Mouse (Mus musculus): Measurements from ENCODE around the gene Haao. TPM values are rescaled to one million over a fixed set of nuclear protein-coding genes. Genes with fewer than 3 reads are reported as not detected.

The Haao gene
- polyA plus RNA-seq, 1 experiment from 2014 or later = 0.91 TPM

DNA sequence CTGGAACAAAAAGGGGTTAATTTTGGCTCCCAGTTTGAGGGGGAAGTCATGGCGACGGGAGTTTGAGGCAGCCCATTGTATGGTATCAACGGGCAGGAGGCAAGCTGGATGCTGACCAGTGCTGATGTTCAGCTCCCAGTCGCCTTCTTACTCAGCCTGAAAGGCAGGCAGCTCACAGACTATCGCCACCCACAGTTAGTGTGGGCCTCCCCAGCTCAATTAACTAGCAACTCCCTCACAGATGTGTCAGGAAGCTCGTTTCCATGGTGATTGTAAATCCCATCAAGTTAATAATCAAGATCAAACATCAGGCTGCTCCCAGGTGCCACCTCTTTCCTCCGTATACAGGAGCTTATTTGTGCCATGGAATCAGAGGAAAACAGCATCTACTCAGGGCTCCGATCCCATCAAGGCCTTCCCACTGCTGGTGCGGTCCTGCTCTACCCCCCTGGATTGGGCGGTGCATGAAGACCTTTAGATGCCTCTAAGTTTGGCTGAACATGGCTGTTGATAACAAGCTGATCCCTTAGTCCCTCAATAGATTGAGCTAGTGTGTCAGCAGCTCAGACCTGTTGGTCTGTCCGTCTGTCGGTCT is 1.4 kb upstream of the Haao start:
- WGBS = 52% methylated on average over 12 of the region's 12 CpGs

DNA sequence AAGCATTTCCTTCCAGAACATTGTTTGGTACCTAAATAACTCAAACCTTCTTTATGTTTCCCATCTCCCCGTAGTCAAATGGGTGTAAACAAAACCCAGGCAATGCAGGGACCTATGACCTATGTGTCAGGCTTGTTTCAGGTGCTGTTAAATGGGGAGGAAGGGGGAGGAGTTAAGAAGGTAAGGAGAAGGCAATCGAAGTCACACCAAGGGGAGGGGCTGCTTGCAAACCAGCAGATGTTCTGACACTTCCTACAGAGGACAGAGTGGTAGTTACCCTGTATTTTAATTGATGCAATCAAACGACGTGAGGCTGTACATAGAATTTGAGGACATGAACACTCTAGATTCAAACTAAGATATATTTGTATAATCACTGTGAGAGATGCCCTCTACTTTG is 719 bp upstream of the Haao start:
- no peak for ATAC-seq (ENCODE audit: insufficient number of reproducible peaks, low FRiP score, low TSS enrichment, low read depth)
- H3K4me1 ChIP-seq (ENCODE audit: control insufficient read depth, insufficient read depth, low read length) = peaks cover 5% of the 10 kb centered on the region; the same call in 1 of the 2 replicates
- H3K27me3 ChIP-seq (ENCODE audit: control insufficient read depth, insufficient read depth, low read length) = no peaks in the 10 kb centered on the region
- H3K9me3 ChIP-seq (ENCODE audit: control insufficient read depth, low read length) = no peaks in the 10 kb centered on the region
- no peak overlapping the region for H3K4me2 ChIP-seq (ENCODE audit: low read depth, severe bottlenecking)
- H3K27ac ChIP-seq (replicated peaks; ENCODE audit: low read depth, low read length) = no peak overlapping the region
- DNase-seq (ENCODE audit: low spot score) = no peak
- H3K36me3 ChIP-seq (ENCODE audit: control insufficient read depth, insufficient read depth, low read length) = no peaks in the 10 kb centered on the region
- WGBS = 31% methylated on average over 4 of the region's 4 CpGs
- no peak overlapping the region for H3K9ac ChIP-seq (ENCODE audit: low read length)
- H3K4me3 ChIP-seq (ENCODE audit: low read depth, low read length) = no peak overlapping the region

More for the DNA sequence above, 1.4 kb upstream of the Haao start:
- H3K4me3 ChIP-seq (ENCODE audit: low read depth, low read length) = no peak overlapping the region
- peaks cover 5% of the 10 kb centered on the region; the same call in 1 of the 2 replicates for H3K4me1 ChIP-seq (ENCODE audit: control insufficient read depth, insufficient read depth, low read length)
- H3K36me3 ChIP-seq (ENCODE audit: control insufficient read depth, insufficient read depth, low read length) = no peaks in the 10 kb centered on the region
- H3K27ac ChIP-seq (replicated peaks; ENCODE audit: low read depth, low read length) = no peak overlapping the region
- ATAC-seq (ENCODE audit: insufficient number of reproducible peaks, low FRiP score, low TSS enrichment, low read depth) = no peak
- no peak overlapping the region for H3K9ac ChIP-seq (ENCODE audit: low read length)
- DNase-seq (ENCODE audit: low spot score) = no peak
- H3K27me3 ChIP-seq (ENCODE audit: control insufficient read depth, insufficient read depth, low read length) = no peaks in the 10 kb centered on the region
- no peaks in the 10 kb centered on the region for H3K9me3 ChIP-seq (ENCODE audit: control insufficient read depth, low read length)
- H3K4me2 ChIP-seq (ENCODE audit: low read depth, severe bottlenecking) = no peak overlapping the region

DNA sequence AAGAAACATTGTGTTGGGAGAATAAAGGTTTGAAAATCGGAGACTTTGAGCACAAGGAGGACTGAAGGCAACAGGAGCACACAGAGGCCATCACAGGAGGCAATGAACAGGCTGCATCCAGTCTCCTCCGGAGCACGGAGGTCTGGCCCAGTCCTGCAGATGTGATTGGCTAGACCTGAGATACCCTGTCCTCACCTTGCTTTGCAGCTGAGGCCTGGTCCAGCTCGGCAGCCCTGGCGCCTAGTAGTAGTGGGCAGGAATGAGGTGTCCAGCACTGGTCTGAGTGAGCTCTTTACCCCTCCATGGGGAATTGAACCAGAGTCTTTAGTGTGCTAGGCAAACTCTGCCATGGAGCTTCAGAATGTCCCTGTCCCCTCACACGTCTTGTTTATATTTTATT is 663 bp downstream of the Haao start:
- H3K36me3 ChIP-seq (ENCODE audit: control insufficient read depth, insufficient read depth, low read length) = no peaks in the 10 kb centered on the region
- H3K4me1 ChIP-seq (ENCODE audit: control insufficient read depth, insufficient read depth, low read length) = peaks cover 5% of the 10 kb centered on the region; the same call in 1 of the 2 replicates
- H3K27ac ChIP-seq (replicated peaks; ENCODE audit: low read depth, low read length) = no peak overlapping the region
- H3K9me3 ChIP-seq (ENCODE audit: control insufficient read depth, low read length) = no peaks in the 10 kb centered on the region
- no peak overlapping the region for H3K9ac ChIP-seq (ENCODE audit: low read length)
- no peaks in the 10 kb centered on the region for H3K27me3 ChIP-seq (ENCODE audit: control insufficient read depth, insufficient read depth, low read length)
- DNase-seq (ENCODE audit: low spot score) = no peak
- no peak overlapping the region for H3K4me2 ChIP-seq (ENCODE audit: low read depth, severe bottlenecking)
- no peak overlapping the region for H3K4me3 ChIP-seq (ENCODE audit: low read depth, low read length)
- no peak for ATAC-seq (ENCODE audit: insufficient number of reproducible peaks, low FRiP score, low TSS enrichment, low read depth)
- WGBS = 82% methylated on average over 6 of the region's 6 CpGs

DNA sequence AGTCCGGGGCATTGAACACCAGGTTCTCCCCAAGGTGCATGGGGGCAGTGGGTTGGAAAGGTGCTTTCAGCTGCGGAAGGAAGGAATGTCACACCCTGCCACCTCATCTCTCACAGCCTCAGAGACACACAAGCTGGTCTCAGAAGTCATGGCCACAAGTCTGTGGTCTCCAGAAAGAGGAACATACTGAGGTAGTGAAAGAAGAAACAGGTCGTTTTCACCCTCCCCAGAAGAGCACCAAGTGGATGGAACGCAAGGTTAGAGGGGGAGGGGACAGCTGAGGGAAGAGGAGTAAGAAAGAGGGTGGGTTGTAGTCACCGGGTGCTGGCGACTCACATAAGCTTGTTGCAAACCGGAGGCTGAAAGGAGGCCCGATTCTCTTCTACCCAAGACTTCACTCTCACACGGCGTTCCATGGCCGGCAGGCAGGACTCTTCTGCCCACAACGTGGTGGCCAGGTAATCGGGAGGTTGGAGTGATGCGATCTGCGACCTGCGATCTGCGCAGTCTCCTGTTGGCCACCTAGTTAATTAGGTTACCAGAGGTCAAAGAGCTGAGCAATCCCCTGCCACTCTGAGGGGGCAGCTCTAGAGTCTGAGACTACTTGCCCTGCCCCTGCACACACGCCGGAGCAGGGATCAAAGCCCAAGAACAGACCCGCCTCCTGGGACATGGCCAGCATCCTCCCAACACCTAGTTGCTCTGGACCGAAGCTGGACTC is 1.3 kb downstream of the Haao start:
- Histone ChIP-seq H3K4me3 (ENCODE audit: low read depth, low read length) (no peak overlapping the region), H3K4me2 (ENCODE audit: low read depth, severe bottlenecking) (no peak overlapping the region), H3K9me3 (ENCODE audit: control insufficient read depth, low read length) (no peaks in the 10 kb centered on the region), H3K27ac (replicated peaks; ENCODE audit: low read depth, low read length) (no peak overlapping the region), H3K9ac (ENCODE audit: low read length) (no peak overlapping the region), H3K36me3 (ENCODE audit: control insufficient read depth, insufficient read depth, low read length) (no peaks in the 10 kb centered on the region), H3K27me3 (ENCODE audit: control insufficient read depth, insufficient read depth, low read length) (no peaks in the 10 kb centered on the region), H3K4me1 (ENCODE audit: control insufficient read depth, insufficient read depth, low read length) (peaks cover 5% of the 10 kb centered on the region; the same call in 1 of the 2 replicates)
- DNase-seq (ENCODE audit: low spot score) (no peak), ATAC-seq (ENCODE audit: insufficient number of reproducible peaks, low FRiP score, low TSS enrichment, low read depth) (no peak)
- 74% methylated on average over 21 of the region's 21 CpGs for WGBS

GRCm38 (mm10) chr17:83845538-83845937 is 2.2 kb downstream of the Haao start:
- Histone ChIP-seq H3K36me3 (ENCODE audit: control insufficient read depth, insufficient read depth, low read length) (no peaks in the 10 kb centered on the region), H3K4me1 (ENCODE audit: control insufficient read depth, insufficient read depth, low read length) (peaks cover 5% of the 10 kb centered on the region; the same call in 1 of the 2 replicates), H3K9ac (ENCODE audit: low read length) (no peak overlapping the region), H3K4me3 (ENCODE audit: low read depth, low read length) (no peak overlapping the region), H3K4me2 (ENCODE audit: low read depth, severe bottlenecking) (no peak overlapping the region), H3K27me3 (ENCODE audit: control insufficient read depth, insufficient read depth, low read length) (no peaks in the 10 kb centered on the region), H3K9me3 (ENCODE audit: control insufficient read depth, low read length) (no peaks in the 10 kb centered on the region), H3K27ac (replicated peaks; ENCODE audit: low read depth, low read length) (no peak overlapping the region)
- DNase-seq (ENCODE audit: low spot score) (no peak), ATAC-seq (ENCODE audit: insufficient number of reproducible peaks, low FRiP score, low TSS enrichment, low read depth) (no peak)
- 83% methylated on average over 8 of the region's 8 CpGs for WGBS

DNA sequence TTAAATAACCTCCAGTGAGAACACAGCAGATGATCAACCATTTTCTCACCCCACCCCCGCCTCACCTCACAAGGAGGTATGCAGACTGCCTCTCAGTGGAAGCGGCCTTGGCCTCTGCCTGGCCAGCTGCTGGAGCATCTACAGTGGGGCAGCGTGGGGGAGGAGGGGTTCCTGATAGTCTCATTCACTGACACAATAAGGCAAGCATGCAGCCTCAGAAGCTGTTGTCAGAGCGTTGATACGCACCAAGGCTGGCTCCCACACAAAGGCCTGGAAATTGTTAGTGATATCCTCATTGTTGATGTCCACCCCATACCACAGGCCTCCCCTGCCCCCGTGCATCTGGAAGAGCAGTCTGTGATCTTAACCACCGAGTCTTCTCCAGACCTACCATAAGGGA is 4.0 kb downstream of the Haao start:
- Histone ChIP-seq H3K4me1 (ENCODE audit: control insufficient read depth, insufficient read depth, low read length) (peaks cover under 1% of the 10 kb centered on the region; the same call in 1 of the 2 replicates), H3K27ac (replicated peaks; ENCODE audit: low read depth, low read length) (no peak overlapping the region), H3K9me3 (ENCODE audit: control insufficient read depth, low read length) (no peaks in the 10 kb centered on the region), H3K36me3 (ENCODE audit: control insufficient read depth, insufficient read depth, low read length) (no peaks in the 10 kb centered on the region), H3K9ac (ENCODE audit: low read length) (no peak overlapping the region), H3K4me2 (ENCODE audit: low read depth, severe bottlenecking) (no peak overlapping the region), H3K27me3 (ENCODE audit: control insufficient read depth, insufficient read depth, low read length) (no peaks in the 10 kb centered on the region), H3K4me3 (ENCODE audit: low read depth, low read length) (no peak overlapping the region)
- no peak for DNase-seq (ENCODE audit: low spot score)
- no peak for ATAC-seq (ENCODE audit: insufficient number of reproducible peaks, low FRiP score, low TSS enrichment, low read depth)
- WGBS = 75% methylated on average over 7 of the region's 7 CpGs

DNA sequence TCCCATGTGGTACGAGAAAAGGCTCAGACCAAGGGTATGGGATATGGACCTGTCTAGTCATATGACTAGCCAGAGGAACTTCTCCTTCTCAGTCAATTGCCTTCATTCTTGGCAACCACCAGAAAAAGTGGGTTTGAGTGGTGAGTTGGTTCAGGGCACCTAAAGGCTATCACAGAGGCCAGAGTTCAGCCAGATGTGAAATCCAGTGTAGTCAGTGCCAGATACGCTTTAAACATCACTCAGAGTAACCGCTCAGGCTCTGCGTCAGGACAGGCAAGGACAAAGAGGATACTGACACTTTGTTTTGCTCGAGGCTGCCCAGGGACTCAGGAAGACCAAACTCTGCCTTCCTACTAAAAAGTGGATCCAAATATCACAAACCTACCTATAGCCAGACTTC is 6.8 kb downstream of the Haao start:
- Histone ChIP-seq H3K4me2 (ENCODE audit: low read depth, severe bottlenecking) (no peak overlapping the region), H3K27me3 (ENCODE audit: control insufficient read depth, insufficient read depth, low read length) (no peaks in the 10 kb centered on the region), H3K27ac (replicated peaks; ENCODE audit: low read depth, low read length) (no peak overlapping the region), H3K9ac (ENCODE audit: low read length) (no peak overlapping the region), H3K4me3 (ENCODE audit: low read depth, low read length) (no peak overlapping the region), H3K4me1 (ENCODE audit: control insufficient read depth, insufficient read depth, low read length) (peaks cover 5% of the 10 kb centered on the region; the same call in 1 of the 2 replicates), H3K36me3 (ENCODE audit: control insufficient read depth, insufficient read depth, low read length) (no peaks in the 10 kb centered on the region), H3K9me3 (ENCODE audit: control insufficient read depth, low read length) (no peaks in the 10 kb centered on the region)
- ATAC-seq (ENCODE audit: insufficient number of reproducible peaks, low FRiP score, low TSS enrichment, low read depth) (no peak), DNase-seq (ENCODE audit: low spot score) (no peak)
- WGBS = 87% methylated on average over 5 of the region's 5 CpGs

DNA sequence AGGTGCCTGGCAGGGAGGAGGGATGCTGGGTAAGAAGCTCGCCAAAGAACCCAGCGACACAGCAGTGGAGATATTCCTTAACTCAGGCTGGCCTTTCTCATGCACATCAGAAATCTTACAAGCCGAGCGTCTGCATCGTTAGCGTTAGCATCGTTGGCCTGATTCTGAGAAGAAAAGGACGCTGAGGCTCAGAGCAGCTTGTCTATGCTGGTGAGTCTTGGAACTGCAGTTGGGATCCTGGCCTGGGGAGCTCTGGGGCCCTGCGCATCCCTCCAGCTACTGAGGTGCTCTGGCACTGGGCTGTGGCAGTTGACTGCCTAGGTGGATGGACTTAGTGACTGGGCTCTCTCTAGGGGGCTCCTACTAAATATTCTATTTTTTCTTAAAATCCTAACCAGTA is 8.6 kb downstream of the Haao start:
- Histone ChIP-seq H3K4me1 (ENCODE audit: control insufficient read depth, insufficient read depth, low read length) (peaks cover 11% of the 10 kb centered on the region), H3K36me3 (ENCODE audit: control insufficient read depth, insufficient read depth, low read length) (no peaks in the 10 kb centered on the region), H3K9ac (ENCODE audit: low read length) (no peak overlapping the region), H3K27ac (replicated peaks; ENCODE audit: low read depth, low read length) (no peak overlapping the region), H3K4me2 (ENCODE audit: low read depth, severe bottlenecking) (no peak overlapping the region), H3K27me3 (ENCODE audit: control insufficient read depth, insufficient read depth, low read length) (no peaks in the 10 kb centered on the region), H3K4me3 (ENCODE audit: low read depth, low read length) (no peak overlapping the region), H3K9me3 (ENCODE audit: control insufficient read depth, low read length) (no peaks in the 10 kb centered on the region)
- no peak for ATAC-seq (ENCODE audit: insufficient number of reproducible peaks, low FRiP score, low TSS enrichment, low read depth)
- WGBS = 69% methylated on average over 9 of the region's 9 CpGs
- DNase-seq (ENCODE audit: low spot score) = no peak
